In genomic region chr6:23809344-23809743, GRCm38 (mm10) we compare ENCODE assay signal across 28 mouse cellular contexts. TPM values are rescaled to one million over a fixed set of nuclear protein-coding genes. Genes with fewer than 3 reads are reported as not detected.
DNase-seq lines count a peak whose midpoint lies in the region; ATAC-seq and TF ChIP-seq lines count a peak whose summit lies in the region.
"Had no signal": no experiment of that assay in that cellular context is flagged by ENCODE, and none has a peak within 500 bp of the region (broad histone marks: within the 10 kb centered on the region; RNA-seq: fewer than 3 reads in every experiment).

No protein-coding gene starts in this region.

- no peak for DNase-seq in forebrain, postnatal 0 days
- peak; percentile 8 for DNase-seq in hindbrain, postnatal 0 days (ENCODE audit: low spot score)
- peak; percentile 63 for DNase-seq in brain, adult 2 months (ENCODE audit: low read depth, low spot score)
- DNase-seq in kidney, postnatal 36 days, result no peak
- DNase-seq: adrenal gland, postnatal 14 days; gastrocnemius, postnatal 10 days; heart, postnatal 10 days; kidney, adult 18-20 months; kidney, postnatal 25 days; liver, embryonic 13.5 days; lung, adult 18-20 months; lung, postnatal 4 days; right cerebral cortex, adult 18-20 months; spleen, adult 18-20 months; thymus, postnatal 14 days had no signal

- peak; percentile 53 for ATAC-seq in forebrain, embryonic 13.5 days
- ATAC-seq in forebrain, postnatal 0 days, result no peak
- 0 out of 2 replicates have a peak, but pooled peaks have one; percentile 40 for ATAC-seq in hindbrain, postnatal 0 days
- ATAC-seq in hindbrain, embryonic 12.5 days (ENCODE audit: low FRiP score), result no peak
- ATAC-seq in neural tube, embryonic 15.5 days (ENCODE audit: low FRiP score), result peak; percentile 28; the same call in 1 of the 2 replicates
- ATAC-seq: CD4-positive, CD25-positive, alpha-beta regulatory T cell, adult 4 months; inflammation-experienced regulatory T-cells, adult 6 months; lung, postnatal 0 days had no signal

- H3K4me3 ChIP-seq in forebrain, embryonic 13.5 days, result no peak overlapping the region
- H3K4me3 ChIP-seq in forebrain, postnatal 0 days (ENCODE audit: low read depth, low read length), result no peak overlapping the region
- H3K4me3 ChIP-seq in hindbrain, postnatal 0 days (ENCODE audit: low read length), result no peak overlapping the region
- no peak overlapping the region for H3K4me3 ChIP-seq in hindbrain, embryonic 12.5 days
- no peak overlapping the region for H3K4me3 ChIP-seq in neural tube, embryonic 15.5 days (replicated peaks)
- H3K4me3 ChIP-seq: heart, embryonic 13.5 days; kidney, embryonic 15.5 days; limb, embryonic 10.5 days; limb, embryonic 15.5 days; liver, embryonic 13.5 days; megakaryocyte, embryonic 14.5 days; midbrain, embryonic 12.5 days; neural tube, embryonic 13.5 days had no signal

- WGBS in forebrain, embryonic 13.5 days, result 70% methylated on average over 6 of the region's 6 CpGs
- WGBS in forebrain, postnatal 0 days, result 55% methylated on average over 6 of the region's 6 CpGs
- 62% methylated on average over 6 of the region's 6 CpGs for WGBS in hindbrain, postnatal 0 days
- 83% methylated on average over 6 of the region's 6 CpGs for WGBS in hindbrain, embryonic 12.5 days
- WGBS in neural tube, embryonic 15.5 days, result 60% methylated on average over 6 of the region's 6 CpGs

- H3K27me3 ChIP-seq in forebrain, embryonic 13.5 days, result no peaks in the 10 kb centered on the region
- H3K27me3 ChIP-seq in forebrain, postnatal 0 days (ENCODE audit: insufficient read depth, low read length), result no peaks in the 10 kb centered on the region
- H3K27me3 ChIP-seq in hindbrain, postnatal 0 days (ENCODE audit: insufficient read depth, low read length), result no peaks in the 10 kb centered on the region
- H3K27me3 ChIP-seq in hindbrain, embryonic 12.5 days, result no peaks in the 10 kb centered on the region
- no peaks in the 10 kb centered on the region for H3K27me3 ChIP-seq in neural tube, embryonic 15.5 days (replicated peaks)
- H3K27me3 ChIP-seq: heart, embryonic 13.5 days; kidney, embryonic 15.5 days; limb, embryonic 15.5 days; liver, embryonic 13.5 days; megakaryocyte, embryonic 14.5 days; midbrain, embryonic 12.5 days; neural tube, embryonic 13.5 days had no signal

- no peaks in the 10 kb centered on the region for H3K36me3 ChIP-seq in forebrain, embryonic 13.5 days (ENCODE audit: poor library complexity, severe bottlenecking)
- H3K36me3 ChIP-seq in forebrain, postnatal 0 days (ENCODE audit: insufficient read depth), result no peaks in the 10 kb centered on the region
- H3K36me3 ChIP-seq in hindbrain, postnatal 0 days (ENCODE audit: insufficient read depth, low read length), result no peaks in the 10 kb centered on the region
- H3K36me3 ChIP-seq in hindbrain, embryonic 12.5 days, result no peaks in the 10 kb centered on the region
- no peaks in the 10 kb centered on the region for H3K36me3 ChIP-seq in neural tube, embryonic 15.5 days
- H3K36me3 ChIP-seq: heart, embryonic 13.5 days; kidney, embryonic 15.5 days; limb, embryonic 10.5 days; limb, embryonic 15.5 days; liver, embryonic 13.5 days; midbrain, embryonic 12.5 days; neural tube, embryonic 13.5 days had no signal

- no peaks in the 10 kb centered on the region for H3K4me1 ChIP-seq in forebrain, embryonic 13.5 days
- no peaks in the 10 kb centered on the region for H3K4me1 ChIP-seq in forebrain, postnatal 0 days (ENCODE audit: insufficient read depth)
- no peaks in the 10 kb centered on the region for H3K4me1 ChIP-seq in hindbrain, postnatal 0 days (ENCODE audit: insufficient read depth, low read length)
- H3K4me1 ChIP-seq in hindbrain, embryonic 12.5 days, result no peaks in the 10 kb centered on the region
- H3K4me1 ChIP-seq in neural tube, embryonic 15.5 days, result no peaks in the 10 kb centered on the region
- H3K4me1 ChIP-seq: heart, embryonic 13.5 days; kidney, embryonic 15.5 days; limb, embryonic 10.5 days; limb, embryonic 15.5 days; liver, embryonic 13.5 days; megakaryocyte, embryonic 14.5 days; midbrain, embryonic 12.5 days; neural tube, embryonic 13.5 days had no signal

- H3K27ac ChIP-seq in forebrain, embryonic 13.5 days, result no peak overlapping the region
- H3K27ac ChIP-seq in forebrain, postnatal 0 days (ENCODE audit: low read depth, low read length), result no peak overlapping the region
- H3K27ac ChIP-seq in hindbrain, postnatal 0 days, result no peak overlapping the region
- no peak overlapping the region for H3K27ac ChIP-seq in hindbrain, embryonic 12.5 days
- H3K27ac ChIP-seq in neural tube, embryonic 15.5 days (replicated peaks), result no peak overlapping the region
- H3K27ac ChIP-seq: heart, embryonic 13.5 days; kidney, embryonic 15.5 days; limb, embryonic 10.5 days; limb, embryonic 15.5 days; liver, embryonic 13.5 days; midbrain, embryonic 12.5 days; neural tube, embryonic 13.5 days had no signal

- no peaks in the 10 kb centered on the region for H3K9me3 ChIP-seq in forebrain, embryonic 13.5 days (replicated peaks)
- H3K9me3 ChIP-seq in forebrain, postnatal 0 days (ENCODE audit: low read length), result no peaks in the 10 kb centered on the region
- no peaks in the 10 kb centered on the region for H3K9me3 ChIP-seq in hindbrain, postnatal 0 days (ENCODE audit: low read length)
- no peaks in the 10 kb centered on the region for H3K9me3 ChIP-seq in hindbrain, embryonic 12.5 days (replicated peaks)
- H3K9me3 ChIP-seq in neural tube, embryonic 15.5 days (replicated peaks), result no peaks in the 10 kb centered on the region
- H3K9me3 ChIP-seq: heart, embryonic 13.5 days; kidney, embryonic 15.5 days; limb, embryonic 10.5 days; limb, embryonic 15.5 days; liver, embryonic 13.5 days; midbrain, embryonic 12.5 days; neural tube, embryonic 13.5 days had no signal

- no peak overlapping the region for H3K4me2 ChIP-seq in forebrain, embryonic 13.5 days
- no peak overlapping the region for H3K4me2 ChIP-seq in forebrain, postnatal 0 days (ENCODE audit: low read depth)
- H3K4me2 ChIP-seq in hindbrain, postnatal 0 days (ENCODE audit: low read depth, low read length), result no peak overlapping the region
- H3K4me2 ChIP-seq in hindbrain, embryonic 12.5 days (replicated peaks), result no peak overlapping the region
- no peak overlapping the region for H3K4me2 ChIP-seq in neural tube, embryonic 15.5 days
- H3K4me2 ChIP-seq: heart, embryonic 13.5 days; kidney, embryonic 15.5 days; limb, embryonic 15.5 days; liver, embryonic 13.5 days; midbrain, embryonic 12.5 days; neural tube, embryonic 13.5 days had no signal

- TF ChIP-seq CTCF in forebrain, postnatal 0 days (IDR thresholded peaks at IDR 0.05; ENCODE audit: low read depth), result no peak
- no peak for TF ChIP-seq CTCF in hindbrain, postnatal 0 days (IDR thresholded peaks at IDR 0.05; ENCODE audit: low read depth)

- H3K9ac ChIP-seq in forebrain, embryonic 13.5 days, result no peak overlapping the region
- H3K9ac ChIP-seq in forebrain, postnatal 0 days, result no peak overlapping the region
- H3K9ac ChIP-seq in hindbrain, postnatal 0 days (replicated peaks; ENCODE audit: low read length), result no peak overlapping the region
- no peak overlapping the region for H3K9ac ChIP-seq in hindbrain, embryonic 12.5 days
- H3K9ac ChIP-seq in neural tube, embryonic 15.5 days (replicated peaks), result no peak overlapping the region
- H3K9ac ChIP-seq: heart, embryonic 13.5 days; kidney, embryonic 15.5 days; limb, embryonic 15.5 days; liver, embryonic 13.5 days; midbrain, embryonic 12.5 days; neural tube, embryonic 13.5 days had no signal

RNA-seq across cellular contexts. Expression of gene Cadps2, which starts 29.9 kb away (rescaled TPM):
- polyA plus RNA-seq in forebrain, embryonic 13.5 days (2015; fragmentation: Nextera tagmentation; extraction: Ambion mirVana), result 3.2 and 4.9 TPM in 2 replicates
- total RNA-seq in forebrain, postnatal 0 days (2014; rRNA removed), result 24.8 and 26.5 TPM in 2 replicates
- polyA plus RNA-seq in forebrain, postnatal 0 days (2015; fragmentation: Nextera tagmentation; extraction: Ambion mirVana), result 4.8 and 7.0 TPM in 2 replicates
- total RNA-seq in hindbrain, postnatal 0 days (2014; rRNA removed), result 57.5 and 58.2 TPM in 2 replicates
- polyA plus RNA-seq in hindbrain, postnatal 0 days (2015; fragmentation: Nextera tagmentation; extraction: Ambion mirVana), result 15.9 and 19.6 TPM in 2 replicates
- 3.4 TPM in 2 replicates for polyA plus RNA-seq in hindbrain, embryonic 12.5 days (2016; fragmentation: Nextera tagmentation; extraction: Ambion mirVana)
- polyA plus RNA-seq in neural tube, embryonic 15.5 days (2015; fragmentation: Nextera tagmentation; extraction: Ambion mirVana), result 9.5 and 10.7 TPM in 2 replicates
- polyA plus RNA-seq: CD4-positive, CD25-positive, alpha-beta regulatory T cell, adult 4 months; inflammation-experienced regulatory T-cells, adult 6 months had no signal

Comparison
In these comparisons a context has a peak if more than half of its experiments do, and no peak if none do; other contexts are left out.
1. ATAC-seq: peak in forebrain, embryonic 13.5 days (single experiment), hindbrain, postnatal 0 days (single experiment) and neural tube, embryonic 15.5 days (single experiment); none in forebrain, postnatal 0 days (single experiment) and hindbrain, embryonic 12.5 days (single experiment).
2. DNase-seq: peak in hindbrain, postnatal 0 days (single experiment) and brain, adult 2 months (single experiment); none in forebrain, postnatal 0 days (single experiment) and kidney, postnatal 36 days (0 of 2).